Mouse (Mus musculus) hematopoietic multipotent progenitor cell, adult 10-12 weeks (in vitro differentiated cells): ENCODE data around the gene Gm3012. TPM values are rescaled to one million over a fixed set of nuclear protein-coding genes. Genes with fewer than 3 reads are reported as not detected.

Experiments
- polyA plus RNA-seq: library from polyadenylated mRNA; stranded (reverse); fragments of >175 nt; gene quantifications from 2 replicates; pipeline ENCODE4 v1.2.3, GENCODE M21; 2012; ENCODE audit warnings: low replicate concordance

Gene Gm3012
- not detected in 2 replicates for polyA plus RNA-seq

GRCm38 (mm10) chr14:3634212-3634611 is at the start of gene Gm3012:
Gene Gm3012 (plus strand): TSS chr14:3634512.

GRCm38 (mm10) chr14:3651730-3652129 is 17.4 kb downstream of the Gm3012 start, which contains the start of gene Gm3020:
Gene Gm3020 (plus strand): TSS chr14:3652030.

GRCm38 (mm10) chr14:3688483-3688882 is 54.2 kb downstream of the Gm3012 start, which contains the start of gene Gm3043:
Gene Gm3043 (plus strand): TSS chr14:3688783.

Other genes starting within 250 kb of the Gm3012 start
- not detected in 2 replicates for gene Gm10413, start 239.4 kb upstream of the Gm3012 start, polyA plus RNA-seq
- not detected in 2 replicates for gene Gm10409, start 221.9 kb upstream of the Gm3012 start, polyA plus RNA-seq
- not detected in 2 replicates for gene Gm3005, start 206.4 kb upstream of the Gm3012 start, polyA plus RNA-seq
- gene Gm10408, start 185.1 kb upstream of the Gm3012 start, polyA plus RNA-seq, result not detected in 2 replicates
- not detected in 2 replicates for gene Gm3020, start 17.5 kb downstream of the Gm3012 start, polyA plus RNA-seq
- gene Gm3043, start 54.3 kb downstream of the Gm3012 start, polyA plus RNA-seq, result not detected in 2 replicates
- not detected in 2 replicates for gene Gm3002, start 175.6 kb downstream of the Gm3012 start, polyA plus RNA-seq
- not detected in 2 replicates for gene Gm3033, start 211.7 kb downstream of the Gm3012 start, polyA plus RNA-seq
- not detected in 2 replicates for gene Gm2916, start 249.7 kb downstream of the Gm3012 start, polyA plus RNA-seq